Mouse (Mus musculus) CD4-positive helper T cell, adult 2 months (primary cell): ENCODE measurements around the gene Pex11b.
A peak's percentile ranks its signal among the peaks of the same experiment; 100 is the strongest.
"Not testable (repeated sequence)": the region's sequence is repeated elsewhere in the genome, so short reads cannot be mapped to it uniquely, and the experiment has no call there.

ENCODE experiments used
- DNase-seq: peaks from one replicate; pipeline ENCODE4 v3.0.0-alpha.2; 2012; ENCODE audit warnings: low read depth, missing footprints, low spot score

Pex11b gene

DNA sequence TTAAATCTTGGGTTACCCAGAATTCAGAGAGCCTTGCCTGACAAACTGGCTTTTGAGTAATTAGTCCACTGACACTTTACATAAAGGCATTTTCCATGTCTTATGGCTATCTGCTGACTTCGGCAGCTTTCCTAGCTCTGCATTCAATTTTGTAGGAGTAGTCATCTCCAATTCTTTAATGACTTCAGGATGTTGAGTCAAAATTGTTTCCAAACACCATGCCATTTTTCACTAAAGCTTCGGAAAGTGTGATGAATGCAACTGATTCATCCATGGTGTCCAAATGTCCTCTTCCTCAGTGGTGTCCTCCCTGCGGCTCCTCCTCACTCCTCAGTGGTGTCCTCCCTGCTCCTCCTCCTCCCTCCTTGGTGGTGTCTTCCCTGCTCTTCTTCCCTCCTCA is 17.2 kb upstream of the Pex11b start:
- no peak for DNase-seq

DNA sequence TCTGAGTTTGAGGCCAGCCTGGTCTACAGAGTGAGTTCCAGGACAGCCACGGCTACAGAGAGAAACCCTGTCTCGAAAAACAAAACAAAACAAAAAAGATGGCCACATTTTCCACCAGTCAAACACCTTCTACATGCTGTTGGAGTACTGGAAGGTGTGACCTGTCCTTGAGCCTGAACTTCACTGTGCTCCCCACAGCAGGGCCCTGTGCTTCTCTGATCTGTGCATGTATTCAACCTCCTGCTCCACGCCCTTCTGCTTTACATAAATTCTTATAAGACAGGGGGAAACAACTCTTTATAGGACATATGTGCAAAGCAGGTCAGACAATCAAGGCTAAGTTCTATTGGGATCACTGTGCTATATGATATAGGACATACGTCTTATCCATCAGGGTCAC is 12.0 kb upstream of the Pex11b start:
- DNase-seq = no peak

DNA sequence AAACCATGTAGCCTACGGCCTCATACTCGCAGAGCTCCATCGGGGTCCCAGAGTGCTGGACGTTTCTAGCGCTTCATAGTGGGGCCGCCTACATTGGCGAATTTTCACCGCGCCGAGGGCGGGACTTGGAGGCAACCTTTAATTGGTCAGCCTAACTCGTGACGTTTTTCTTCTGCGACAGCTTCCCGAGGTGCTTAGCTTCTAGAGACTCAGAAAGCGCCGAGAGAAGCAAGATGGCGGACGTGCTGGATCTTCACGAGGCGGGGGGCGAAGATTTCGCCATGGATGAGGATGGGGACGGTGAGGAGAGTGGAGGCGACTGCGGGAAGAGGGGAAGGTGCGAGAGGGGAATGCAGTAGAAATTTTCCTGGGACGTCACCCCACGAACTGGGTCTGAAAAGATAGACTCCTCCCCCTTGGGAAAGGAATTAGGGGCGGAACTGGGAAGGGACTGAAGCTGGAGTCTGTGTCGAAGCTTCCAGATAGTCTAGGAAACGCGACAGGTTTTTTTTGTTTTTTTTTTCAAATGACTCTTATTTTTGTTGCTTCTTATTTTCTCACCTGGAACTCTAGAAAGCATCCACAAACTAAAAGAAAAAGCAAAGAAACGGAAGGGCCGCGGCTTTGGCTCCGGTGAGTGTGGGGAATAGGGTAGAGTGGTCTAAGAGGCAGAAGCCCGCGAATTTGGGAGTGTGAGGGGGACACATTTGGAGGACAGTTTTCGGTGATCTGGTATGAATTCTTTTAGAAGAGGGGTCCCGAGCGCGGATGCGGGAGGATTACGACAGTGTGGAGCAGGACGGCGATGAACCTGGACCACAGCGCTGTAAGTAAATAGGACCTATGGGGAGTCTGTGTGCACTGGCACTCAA is 5.2 kb upstream of the Pex11b start, which contains the start of gene Rbm8a:
Gene Rbm8a, plus strand, starts transcription at position 205 of the 872 bp plus-strand sequence.
- DNase-seq = peak; percentile 96

DNA sequence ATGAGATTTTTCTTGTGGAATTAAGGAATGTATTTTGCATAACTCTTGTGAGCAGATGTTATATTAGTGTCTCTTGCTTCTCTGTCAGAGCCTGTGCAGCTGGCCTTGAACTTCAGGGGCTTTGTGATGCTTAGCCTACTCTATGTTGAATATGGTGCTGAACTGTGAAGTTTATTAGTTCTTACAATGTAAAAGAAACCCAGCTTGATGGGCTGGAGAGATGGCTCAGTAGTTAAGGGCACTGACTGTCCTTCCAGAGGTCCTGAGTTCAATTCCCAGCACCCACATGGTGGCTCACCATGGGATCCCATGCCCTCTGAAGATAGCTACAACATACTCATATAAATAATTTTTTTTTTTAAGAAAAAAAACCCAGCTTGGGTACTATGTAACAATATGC is 3.1 kb upstream of the Pex11b start:
- no peak for DNase-seq

DNA sequence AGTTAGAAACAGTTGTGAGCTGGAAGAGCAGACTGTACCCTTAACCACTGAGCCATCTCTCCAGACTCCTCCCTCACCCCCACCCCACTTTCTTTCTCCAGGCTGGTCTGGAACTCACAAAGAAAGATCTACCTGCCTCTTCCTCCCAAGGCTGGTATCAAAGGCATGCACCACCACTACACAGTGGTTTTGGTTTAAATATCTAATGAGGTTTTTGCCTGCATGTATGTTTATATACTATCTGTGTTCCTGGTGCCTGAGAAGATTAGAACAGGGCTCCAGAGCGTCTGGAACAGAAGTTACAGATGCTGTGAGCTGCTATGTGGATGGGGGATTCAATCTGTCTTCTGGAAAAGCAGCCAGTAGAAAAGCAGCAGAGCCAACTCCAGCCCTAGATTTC is 1.2 kb upstream of the Pex11b start:
- DNase-seq = no peak

DNA sequence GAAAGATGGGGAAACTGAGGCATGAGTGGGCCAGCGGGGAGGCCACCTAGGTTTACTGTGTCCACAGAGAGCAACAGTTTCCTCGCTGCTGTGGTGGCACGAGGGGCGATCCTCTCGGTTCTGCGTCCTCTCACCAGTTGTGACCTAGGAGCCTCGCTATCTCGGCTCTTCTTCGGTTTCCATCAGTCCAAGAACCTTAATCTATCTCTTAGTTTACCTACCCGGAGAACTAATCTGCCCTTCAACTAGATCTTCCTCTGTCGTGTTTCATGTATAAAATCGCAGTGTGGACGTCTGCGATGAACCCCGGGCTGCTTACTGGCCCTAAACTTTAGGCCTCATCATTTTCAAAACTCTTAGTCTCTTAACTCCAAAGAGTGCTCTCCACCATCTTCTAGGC is 730 bp downstream of the Pex11b start:
- DNase-seq = no peak

DNA sequence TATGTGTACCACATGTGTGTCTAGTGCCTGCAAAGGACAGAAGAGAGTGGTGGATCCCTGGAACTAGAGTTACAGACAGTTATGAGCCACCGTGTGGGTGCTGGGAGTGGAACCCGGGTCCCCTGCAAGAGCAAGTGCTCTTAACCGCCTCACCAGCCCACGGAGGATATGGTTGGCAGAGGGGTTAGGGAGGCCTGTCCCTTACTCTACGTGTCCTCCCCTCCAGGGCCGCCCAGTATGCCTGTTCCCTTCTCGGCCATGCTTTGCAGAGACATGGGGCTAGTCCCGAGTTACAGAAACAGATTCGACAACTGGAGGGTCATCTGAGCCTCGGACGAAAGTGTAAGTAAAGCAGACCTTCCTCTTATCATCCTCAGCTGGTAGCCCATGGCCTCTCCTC is 1.3 kb downstream of the Pex11b start:
- DNase-seq = no peak

DNA sequence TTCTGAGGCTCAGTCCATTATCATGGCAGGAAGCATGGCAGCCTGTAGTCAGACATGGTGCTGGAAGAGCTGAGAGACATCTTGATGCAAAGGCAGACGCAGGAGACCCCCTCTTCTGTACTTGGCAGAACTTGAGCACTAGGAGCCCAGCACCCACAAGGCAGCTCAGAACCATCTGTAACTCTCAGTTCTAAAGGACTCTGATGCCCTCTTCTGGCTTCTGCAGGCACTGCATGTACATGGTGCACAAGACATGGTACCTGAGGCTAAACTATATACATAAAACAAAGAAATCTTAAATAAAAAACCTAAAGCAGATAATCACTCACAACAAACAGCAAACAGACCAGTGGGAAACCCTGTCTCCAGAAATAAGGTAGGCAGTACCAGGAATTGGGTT is 4.0 kb downstream of the Pex11b start:
- DNase-seq = peak; percentile 75

DNA sequence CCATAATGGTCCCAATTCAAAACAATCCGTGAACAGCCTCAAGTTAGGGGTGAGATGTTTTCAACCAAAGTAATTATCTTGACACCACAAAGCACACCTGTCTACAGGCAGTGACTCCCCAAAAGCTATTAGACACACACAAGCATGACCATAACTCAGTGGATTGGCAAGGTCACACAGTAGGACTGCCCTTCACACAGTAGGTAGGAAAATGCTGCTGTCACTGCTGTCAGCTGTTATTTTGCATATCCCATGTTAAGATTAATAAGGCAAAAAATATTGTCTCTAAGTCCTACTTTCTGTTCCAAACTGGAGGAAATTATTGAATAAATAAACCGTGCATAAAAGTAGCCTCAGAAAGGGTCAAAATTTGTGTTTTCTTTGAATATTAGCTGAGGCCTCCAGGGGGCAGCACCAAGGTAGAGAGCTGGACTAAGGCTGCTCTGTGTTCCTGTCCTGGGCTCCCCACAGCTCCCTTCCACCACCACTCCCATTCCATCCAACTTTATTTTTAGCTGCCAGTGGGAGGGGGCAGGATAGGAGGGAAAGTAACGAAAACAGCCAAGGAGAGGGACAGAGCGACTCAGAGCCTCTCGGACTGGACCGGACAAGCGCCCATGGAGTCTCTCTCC is 10.0 kb downstream of the Pex11b start, which contains the start of gene Itga10:
Gene Itga10, plus strand, starts transcription at position 567 of the 632 bp plus-strand sequence.
- no peak for DNase-seq

DNA sequence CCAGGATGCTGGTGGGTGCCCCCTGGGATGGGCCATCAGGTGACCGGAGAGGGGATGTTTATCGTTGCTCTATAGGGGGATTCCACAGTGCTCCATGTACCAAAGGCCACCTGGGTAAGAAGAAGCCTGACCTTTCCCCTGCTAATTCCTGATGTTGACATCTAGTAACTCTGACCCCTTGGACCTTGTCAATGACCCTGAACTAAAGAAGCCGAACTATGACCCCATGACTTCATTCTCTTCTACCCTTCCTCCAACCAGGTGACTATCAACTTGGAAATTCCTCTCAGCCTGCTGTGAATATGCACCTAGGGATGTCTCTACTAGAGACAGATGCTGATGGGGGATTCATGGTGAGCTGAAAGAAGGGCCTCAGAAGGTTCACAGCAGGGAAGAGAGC is 12.2 kb downstream of the Pex11b start:
- no peak for DNase-seq

DNA sequence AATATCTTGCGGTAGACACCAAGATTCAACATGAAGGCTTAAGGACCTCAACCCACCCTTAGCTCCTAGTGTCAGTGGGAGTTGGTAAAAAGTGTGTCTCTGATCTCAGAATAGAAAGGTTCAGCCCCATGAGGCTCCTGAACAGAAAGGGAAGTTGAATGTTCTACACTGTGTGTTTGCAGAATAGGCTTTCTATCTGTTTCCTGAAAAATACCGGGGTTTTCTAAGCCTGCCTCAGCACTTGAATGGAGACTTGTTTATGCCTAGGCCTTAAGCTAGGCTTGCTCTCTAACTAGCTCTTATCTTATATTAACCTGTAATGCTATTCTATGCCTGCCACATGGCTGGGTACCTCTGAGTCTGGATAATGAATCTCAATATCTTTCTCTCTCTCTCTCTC is 25.7 kb downstream of the Pex11b start:
- DNase-seq = no peak

DNA sequence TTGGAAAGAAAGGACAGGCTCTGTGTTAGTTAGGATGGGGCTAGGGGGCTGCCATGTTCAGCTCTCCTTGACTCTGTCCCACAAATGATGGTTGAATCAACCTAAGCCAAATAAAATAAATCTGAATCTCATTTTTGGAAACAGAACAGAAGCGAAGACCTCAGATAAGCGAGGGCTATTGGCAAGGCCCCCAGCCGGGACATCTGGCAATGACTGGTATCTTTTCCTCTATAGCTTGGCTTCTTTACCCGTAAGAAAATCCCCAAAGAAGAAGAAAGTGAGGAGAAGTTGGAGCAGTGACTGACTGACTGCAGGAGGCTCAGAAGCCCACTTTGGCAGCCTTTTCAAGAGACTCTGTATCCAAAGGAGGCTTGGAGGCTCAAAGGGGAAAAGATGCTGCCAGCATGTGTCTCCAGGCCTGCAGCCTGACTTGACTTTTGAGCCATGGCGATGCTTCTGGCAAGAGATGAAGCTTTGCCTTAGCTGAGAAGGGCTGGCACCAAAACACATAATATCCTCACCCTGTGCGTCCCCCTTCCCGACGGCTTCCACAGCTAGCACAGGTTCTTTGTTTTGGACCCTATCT is 27.6 kb downstream of the Pex11b start:
- no peak for DNase-seq

DNA sequence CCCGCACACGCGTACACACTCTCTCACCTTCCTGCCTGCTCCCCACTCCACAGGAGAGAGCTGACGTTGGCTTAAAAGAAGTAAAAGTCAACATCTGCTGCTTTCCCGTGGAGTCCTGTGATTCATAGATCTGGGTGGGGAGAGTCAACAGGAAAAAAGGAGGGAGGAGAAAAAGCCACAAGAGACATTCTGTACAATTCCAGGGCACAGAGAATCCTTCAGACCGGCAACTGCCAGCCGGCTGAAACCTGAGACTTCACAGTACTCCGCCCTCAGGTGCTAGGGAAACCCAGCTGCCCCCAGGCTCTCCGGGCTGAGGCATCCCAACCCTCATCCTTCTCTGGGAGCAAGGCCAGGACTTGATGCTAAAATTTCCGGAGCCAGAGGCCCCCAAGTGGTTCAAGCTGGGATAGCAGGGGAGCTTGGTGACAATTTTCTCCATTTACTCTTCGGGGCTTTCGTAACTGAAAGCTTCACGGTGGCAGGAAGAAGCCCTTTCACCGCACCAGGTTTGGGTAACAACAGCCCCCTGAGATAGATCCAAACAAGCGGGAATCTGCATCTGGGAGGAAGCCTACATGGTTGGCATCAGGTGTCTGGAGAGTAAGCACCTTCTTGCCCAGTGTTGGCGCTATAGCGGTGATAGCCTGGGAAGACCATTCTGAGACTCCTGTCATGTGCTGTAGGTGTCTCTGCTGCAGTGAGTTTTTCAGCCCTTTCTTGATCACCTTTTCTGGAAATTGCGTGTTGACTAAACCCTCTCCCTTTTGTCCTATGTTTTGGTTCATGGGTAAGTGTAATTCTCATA is 28.5 kb downstream of the Pex11b start:
- peak; percentile 70 for DNase-seq

DNA sequence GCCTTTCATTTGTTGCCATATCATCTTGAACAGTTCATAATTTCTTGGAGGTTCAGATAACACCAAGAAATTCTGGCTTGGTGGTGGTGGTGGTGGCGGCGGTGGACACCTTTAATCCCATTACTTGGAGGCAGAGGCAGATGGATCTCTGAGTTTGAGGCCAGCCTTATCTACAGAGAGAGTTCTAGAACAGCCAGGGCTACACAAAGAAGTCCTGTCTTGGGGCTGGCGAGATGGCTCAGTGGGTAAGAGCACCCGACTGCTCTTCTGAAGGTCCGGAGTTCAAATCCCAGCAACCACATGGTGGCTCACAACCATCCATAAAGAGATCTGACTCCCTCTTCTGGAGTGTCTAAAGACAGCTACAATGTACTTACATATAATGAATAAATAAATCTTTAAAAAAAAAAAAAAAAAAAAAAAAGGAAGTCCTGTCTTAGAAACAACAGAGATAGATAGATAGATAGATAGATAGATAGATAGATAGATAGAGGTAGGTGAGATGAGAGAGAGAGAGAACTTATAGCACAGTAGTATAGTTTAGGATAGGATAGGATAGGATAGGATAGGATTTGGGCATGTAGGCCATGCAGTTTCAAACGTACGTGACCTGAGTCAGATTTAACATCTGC is 30.7 kb downstream of the Pex11b start:
- DNase-seq = not testable (repeated sequence)

DNA sequence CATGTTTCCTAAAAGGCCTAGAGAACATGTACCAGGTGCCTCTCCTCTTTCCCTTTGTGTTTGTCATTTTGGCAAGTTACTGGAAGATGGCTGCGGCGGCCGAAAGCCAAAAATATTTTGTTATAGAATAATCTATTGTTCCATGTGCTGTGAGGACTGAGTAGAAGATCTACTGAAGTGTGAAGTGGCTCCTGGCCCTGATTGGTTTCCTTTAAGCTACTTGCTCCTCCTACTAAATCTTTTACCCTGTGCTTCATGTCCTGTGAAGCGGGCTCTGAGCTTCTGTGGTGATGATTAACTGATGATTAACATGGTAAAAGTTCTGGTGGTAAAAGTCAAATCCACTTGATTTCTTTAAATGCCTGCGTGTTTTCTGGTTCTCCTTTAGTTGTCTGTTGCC is 31.7 kb downstream of the Pex11b start:
- no peak for DNase-seq

DNA sequence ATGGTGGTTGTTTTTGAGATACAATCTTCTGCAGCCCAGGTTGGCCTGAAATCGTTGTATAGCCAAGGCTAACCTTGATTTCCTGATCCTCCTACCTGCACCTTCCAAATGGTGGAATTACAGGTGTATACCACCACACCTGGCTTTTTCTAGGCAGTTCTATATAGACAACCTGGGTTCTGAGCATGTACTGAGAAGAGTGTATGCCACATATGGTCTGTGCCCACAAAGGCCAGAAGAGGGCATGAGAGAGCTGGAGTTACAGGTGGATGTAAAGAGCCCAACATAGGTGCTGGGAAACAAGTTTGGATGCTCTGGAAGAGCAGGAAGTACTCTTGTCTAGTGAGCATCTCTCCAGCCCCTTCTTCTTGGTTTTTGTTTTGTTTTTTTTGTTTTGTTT is 32.1 kb downstream of the Pex11b start:
- peak; percentile 52 for DNase-seq

DNA sequence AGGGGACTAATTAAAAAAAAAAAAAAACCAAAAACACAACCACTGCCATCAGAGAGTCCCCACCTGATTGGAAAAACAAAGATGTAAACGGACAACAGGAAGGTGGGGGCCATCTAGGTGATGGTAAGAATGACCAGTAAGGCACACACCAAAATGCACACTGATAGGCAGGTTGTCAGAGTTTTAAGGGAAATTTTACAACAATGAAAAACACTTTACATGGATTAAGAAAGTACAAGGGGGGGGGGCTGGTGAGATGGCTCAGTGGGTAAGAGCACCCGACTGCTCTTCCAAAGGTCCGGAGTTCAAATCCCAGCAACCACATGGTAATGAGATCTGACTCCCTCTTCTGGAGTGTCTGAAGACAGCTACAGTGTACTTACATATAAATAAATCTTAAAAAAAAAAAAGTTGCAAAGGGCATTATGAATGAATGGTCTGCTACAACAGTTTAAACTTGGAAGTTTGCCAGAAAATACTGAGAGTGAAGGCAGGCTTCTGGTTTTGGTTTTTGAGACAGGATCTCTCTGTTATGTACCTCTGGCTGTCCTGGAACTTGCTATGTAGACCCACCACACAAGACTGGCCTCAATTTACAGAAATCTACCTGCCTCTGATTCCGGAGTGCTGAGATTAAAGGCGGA is 33.4 kb downstream of the Pex11b start:
- DNase-seq = no peak

DNA sequence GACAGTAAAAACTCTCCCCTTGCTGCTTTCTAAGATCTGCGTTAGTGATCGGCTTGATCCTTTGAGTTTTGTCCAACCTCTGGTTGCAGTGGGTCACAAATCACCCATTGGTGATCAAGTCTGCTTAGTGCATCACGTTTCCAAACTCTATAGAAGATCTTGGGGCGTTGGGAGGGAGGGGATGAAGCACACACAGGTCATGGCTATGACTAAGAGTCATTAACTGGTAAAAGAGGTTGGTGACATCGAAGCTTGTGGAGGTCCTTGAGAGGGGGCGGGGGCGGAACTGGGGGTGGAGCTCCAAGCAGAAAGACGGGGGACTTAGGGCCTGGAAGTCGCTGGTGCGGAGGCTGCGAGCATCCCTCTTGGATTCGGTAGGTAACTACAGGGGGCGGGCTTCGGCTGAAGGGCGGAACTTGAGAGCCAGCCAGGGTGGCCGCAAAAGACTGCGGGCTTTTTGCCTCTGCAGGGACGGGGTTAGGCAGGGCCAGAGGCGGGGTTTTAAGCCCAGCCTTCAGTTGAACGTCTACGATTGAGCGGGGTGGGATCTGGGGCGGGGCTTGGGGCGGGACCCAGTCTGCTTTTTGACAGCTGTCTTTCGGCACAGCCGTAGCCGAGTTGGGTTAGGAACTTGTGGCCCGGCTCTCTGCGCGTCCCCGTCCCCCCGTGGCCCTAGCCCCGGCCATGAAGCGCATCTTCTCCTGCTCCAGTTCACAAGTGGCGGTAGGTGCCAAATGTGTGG is 34.7 kb downstream of the Pex11b start, which contains the start of gene Ankrd35:
Gene Ankrd35, plus strand, starts transcription at position 405 of the 742 bp plus-strand sequence.
- DNase-seq = peak; percentile 93

DNA sequence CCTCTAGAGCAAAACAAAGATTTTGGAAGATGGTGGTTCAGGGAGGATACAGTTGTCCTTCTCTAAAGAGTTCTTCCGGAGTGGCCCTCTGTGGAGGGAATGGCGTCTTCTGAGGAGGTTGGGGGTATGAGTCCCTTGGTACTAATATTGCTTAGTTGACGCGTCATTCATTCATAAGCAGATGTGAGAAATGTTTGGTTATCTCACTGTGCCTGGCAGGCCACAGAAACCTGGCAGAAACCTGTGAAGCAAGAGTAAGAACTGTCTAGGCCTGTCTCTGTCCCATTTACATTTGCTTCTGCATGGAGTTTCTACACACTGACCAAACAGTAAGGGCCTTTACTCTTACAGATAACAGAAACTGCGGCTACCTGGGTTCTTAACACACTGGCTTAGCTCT is 36.3 kb downstream of the Pex11b start:
- DNase-seq = no peak

DNA sequence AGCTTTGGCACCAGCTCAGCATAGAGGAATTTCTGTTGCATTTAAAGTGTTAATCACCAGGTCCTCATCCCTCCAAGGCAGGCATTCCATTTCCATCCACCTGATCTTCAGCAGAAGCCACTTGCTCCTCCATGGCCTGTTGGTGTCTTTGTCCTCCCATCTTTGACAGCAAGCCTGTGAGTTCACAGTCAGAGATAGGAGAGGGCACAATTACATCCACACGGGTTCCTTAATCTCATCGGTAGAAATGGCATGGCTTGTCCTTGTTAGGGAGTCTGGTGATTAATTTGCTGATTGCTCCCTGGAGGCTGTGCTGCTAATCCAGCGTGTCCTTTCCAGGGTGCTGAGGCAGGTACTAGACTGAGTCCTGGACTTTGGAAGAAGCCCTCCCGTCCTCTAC is 38.3 kb downstream of the Pex11b start:
- no peak for DNase-seq
